Mouse (Mus musculus) neural tube, embryonic 12.5 days (tissue): Measurements from ENCODE around the gene Map3k14. TPM values are rescaled to one million over a fixed set of nuclear protein-coding genes. Genes with fewer than 3 reads are reported as not detected.
A peak's percentile ranks its signal among the peaks of the same experiment; 100 is the strongest.

Experiments used
- ATAC-seq: fragments of 200-750 bp; cut with Nextera tagmentation; 2 replicates; pipeline ENCODE4 v1.8.0; 2017; ENCODE audit warnings: low read depth, mild to moderate bottlenecking, moderate TSS enrichment, moderate library complexity; ENCODE audit not compliant: low FRiP score
- H3K27ac ChIP-seq: fragments of 300-500 bp; sonication (generic); 2 replicates; pipeline ENCODE4 v1.5.1; 2016
- H3K27me3 ChIP-seq: fragments of 300-500 bp; sonication (generic); replicated peaks from 2 replicates; pipeline ENCODE4 v1.6.1; 2016; ENCODE audit warnings: mild to moderate bottlenecking
- H3K36me3 ChIP-seq: fragments of 300-500 bp; sonication (generic); 2 replicates; pipeline ENCODE4 v1.6.1; 2016; ENCODE audit warnings: mild to moderate bottlenecking
- H3K4me1 ChIP-seq: fragments of 300-500 bp; sonication (generic); 2 replicates; pipeline ENCODE4 v1.6.1; 2016
- H3K4me2 ChIP-seq: fragments of 300-500 bp; sonication (generic); replicated peaks from 2 replicates; pipeline ENCODE4 v1.6.1; 2016; ENCODE audit warnings: mild to moderate bottlenecking
- H3K4me3 ChIP-seq: fragments of 300-500 bp; sonication (generic); 2 replicates; pipeline ENCODE4 v1.5.1; 2016
- H3K9ac ChIP-seq: fragments of 300-500 bp; sonication (generic); 2 replicates; pipeline ENCODE4 v1.6.1; 2016; ENCODE audit warnings: mild to moderate bottlenecking
- H3K9me3 ChIP-seq: fragments of 300-500 bp; sonication (generic); 2 replicates; pipeline ENCODE4 v1.6.1; 2016; ENCODE audit warnings: mild to moderate bottlenecking
- WGBS: fragments of 180-500 bp; shearing (Covaris S2); methylation state at CpG from one replicate; pipeline ENCODE4 v1.1.7; 2016; 5-methylcytosine and 5-hydroxymethylcytosine counted together
- polyA plus RNA-seq: library from polyadenylated mRNA; unstranded; fragments of >200 nt; fragmentation: Nextera tagmentation; extraction: Ambion mirVana; gene quantifications from 2 replicates; pipeline ENCODE4 v1.2.1, GENCODE M21; 2016

Gene Map3k14
- polyA plus RNA-seq, 1 experiment from 2014 or later: 3.9 TPM

DNA sequence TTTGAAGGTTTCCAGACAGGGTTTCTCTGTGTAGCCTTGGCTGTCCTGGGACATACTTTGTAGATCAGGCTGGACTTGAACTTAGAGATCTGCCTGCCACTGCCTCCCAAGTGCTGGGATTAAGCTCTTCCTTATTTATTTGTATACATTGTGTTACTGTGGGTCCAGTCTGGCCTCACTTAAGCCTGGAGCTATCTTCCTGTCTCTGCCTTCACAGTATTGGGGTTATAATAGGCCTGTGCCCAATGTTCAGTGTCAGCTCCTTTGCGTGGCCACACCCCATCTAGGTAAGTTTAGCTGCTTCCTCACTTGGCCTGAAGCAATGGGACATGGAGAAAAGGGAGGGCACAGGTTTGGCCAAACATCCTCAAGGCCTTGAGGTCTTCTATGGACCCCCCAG is 90.8 kb downstream of the Map3k14 start:
- no peaks in the 10 kb centered on the region for H3K36me3 ChIP-seq
- H3K9ac ChIP-seq: no peak overlapping the region
- peaks cover 30% of the 10 kb centered on the region for H3K27me3 ChIP-seq
- H3K4me1 ChIP-seq: no peaks in the 10 kb centered on the region
- no peak overlapping the region for H3K4me2 ChIP-seq
- no peaks in the 10 kb centered on the region for H3K9me3 ChIP-seq
- ATAC-seq: no peak
- H3K27ac ChIP-seq: no peak overlapping the region
- no peak overlapping the region for H3K4me3 ChIP-seq
- WGBS: 94% methylated on average over 1 of the region's 1 CpGs

GRCm38 (mm10) chr11:103175688-103176442 is 91.4 kb downstream of the Map3k14 start:
- Histone ChIP-seq H3K4me3 (no peak overlapping the region), H3K27me3 (peaks cover 36% of the 10 kb centered on the region), H3K4me2 (no peak overlapping the region), H3K27ac (no peak overlapping the region), H3K36me3 (no peaks in the 10 kb centered on the region), H3K9me3 (no peaks in the 10 kb centered on the region), H3K4me1 (peaks cover 6% of the 10 kb centered on the region; the same call in 1 of the 2 replicates), H3K9ac (no peak overlapping the region)
- ATAC-seq: no peak
- WGBS: 76% methylated on average over 14 of the region's 14 CpGs

GRCm38 (mm10) chr11:103174891-103175391 is 92.3 kb downstream of the Map3k14 start:
- ATAC-seq: no peak
- peaks cover 12% of the 10 kb centered on the region for H3K4me1 ChIP-seq
- H3K9me3 ChIP-seq: no peaks in the 10 kb centered on the region
- WGBS: 57% methylated on average over 8 of the region's 8 CpGs
- H3K9ac ChIP-seq: no peak overlapping the region
- no peak overlapping the region for H3K4me2 ChIP-seq
- no peak overlapping the region for H3K27ac ChIP-seq
- H3K4me3 ChIP-seq: no peak overlapping the region
- H3K36me3 ChIP-seq: no peaks in the 10 kb centered on the region
- peaks cover 39% of the 10 kb centered on the region for H3K27me3 ChIP-seq

- Histone ChIP-seq H3K27me3 (peaks cover 45% of the 10 kb centered on the region), H3K4me2 (no peak overlapping the region), H3K4me1 (peaks cover 12% of the 10 kb centered on the region), H3K9me3 (no peaks in the 10 kb centered on the region), H3K4me3 (no peak overlapping the region), H3K9ac (no peak overlapping the region), H3K27ac (no peak overlapping the region), H3K36me3 (no peaks in the 10 kb centered on the region)
- ATAC-seq: no peak
- WGBS: 86% methylated on average over 5 of the region's 5 CpGs
Measured at GRCm38 (mm10) chr11:103174411-103174832, 92.8 kb downstream of the Map3k14 start.

- ATAC-seq: no peak
- 94% methylated on average over 11 of the region's 11 CpGs for WGBS
Measured at GRCm38 (mm10) chr11:103173771-103174344, 93.4 kb downstream of the Map3k14 start.

GRCm38 (mm10) chr11:103173041-103173770 is 94.1 kb downstream of the Map3k14 start:
- Histone ChIP-seq H3K9me3 (no peaks in the 10 kb centered on the region), H3K36me3 (no peaks in the 10 kb centered on the region), H3K4me1 (peaks cover 12% of the 10 kb centered on the region), H3K4me2 (no peak overlapping the region), H3K9ac (no peak overlapping the region), H3K27ac (no peak overlapping the region), H3K4me3 (no peak overlapping the region), H3K27me3 (peaks cover 50% of the 10 kb centered on the region)
- WGBS: 84% methylated on average over 7 of the region's 7 CpGs
- ATAC-seq: no peak

More at GRCm38 (mm10) chr11:103173771-103174344, 93.4 kb downstream of the Map3k14 start:
- H3K9ac ChIP-seq: no peak overlapping the region
- no peak overlapping the region for H3K4me3 ChIP-seq
- H3K27me3 ChIP-seq: peaks cover 50% of the 10 kb centered on the region
- H3K4me2 ChIP-seq: no peak overlapping the region
- no peaks in the 10 kb centered on the region for H3K9me3 ChIP-seq
- peaks cover 12% of the 10 kb centered on the region for H3K4me1 ChIP-seq
- H3K36me3 ChIP-seq: no peaks in the 10 kb centered on the region
- H3K27ac ChIP-seq: no peak overlapping the region

DNA sequence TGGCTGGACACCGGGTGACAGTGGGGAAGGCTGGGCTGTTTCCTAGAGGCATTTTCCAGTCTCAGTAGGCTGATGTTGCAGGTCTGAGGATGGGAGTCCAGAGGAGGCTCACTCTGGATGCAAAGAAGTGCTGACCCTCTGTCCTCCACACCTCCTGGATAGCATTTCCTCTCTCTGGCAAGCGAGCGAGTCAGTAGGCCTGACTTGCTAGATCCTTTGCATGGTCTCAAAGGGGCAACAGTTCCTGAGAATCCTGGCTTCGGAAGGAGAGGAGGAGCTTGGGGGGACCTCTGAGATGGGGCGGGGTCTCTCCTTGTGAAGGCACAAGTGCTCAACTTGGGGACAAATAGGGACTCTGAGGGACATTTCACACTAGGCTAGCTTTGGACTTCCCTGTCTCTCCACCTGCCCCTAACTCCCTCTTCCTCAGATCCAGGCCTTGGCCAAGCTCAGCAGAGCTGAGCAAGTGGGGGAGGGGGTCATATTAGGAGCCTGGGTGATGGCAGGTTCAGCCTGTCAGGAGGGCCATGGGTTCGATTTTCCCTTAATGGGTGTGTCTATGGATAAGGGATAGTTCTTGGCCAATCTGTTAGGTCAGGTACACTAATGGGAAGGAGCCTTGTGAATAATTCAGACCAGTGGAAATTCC is 94.8 kb downstream of the Map3k14 start:
- Histone ChIP-seq H3K4me2 (no peak overlapping the region), H3K27me3 (peaks cover 50% of the 10 kb centered on the region), H3K36me3 (no peaks in the 10 kb centered on the region), H3K9me3 (no peaks in the 10 kb centered on the region), H3K4me3 (no peak overlapping the region), H3K9ac (no peak overlapping the region), H3K27ac (no peak overlapping the region), H3K4me1 (peaks cover 12% of the 10 kb centered on the region)
- no peak for ATAC-seq
- WGBS: 66% methylated on average over 6 of the region's 6 CpGs

DNA sequence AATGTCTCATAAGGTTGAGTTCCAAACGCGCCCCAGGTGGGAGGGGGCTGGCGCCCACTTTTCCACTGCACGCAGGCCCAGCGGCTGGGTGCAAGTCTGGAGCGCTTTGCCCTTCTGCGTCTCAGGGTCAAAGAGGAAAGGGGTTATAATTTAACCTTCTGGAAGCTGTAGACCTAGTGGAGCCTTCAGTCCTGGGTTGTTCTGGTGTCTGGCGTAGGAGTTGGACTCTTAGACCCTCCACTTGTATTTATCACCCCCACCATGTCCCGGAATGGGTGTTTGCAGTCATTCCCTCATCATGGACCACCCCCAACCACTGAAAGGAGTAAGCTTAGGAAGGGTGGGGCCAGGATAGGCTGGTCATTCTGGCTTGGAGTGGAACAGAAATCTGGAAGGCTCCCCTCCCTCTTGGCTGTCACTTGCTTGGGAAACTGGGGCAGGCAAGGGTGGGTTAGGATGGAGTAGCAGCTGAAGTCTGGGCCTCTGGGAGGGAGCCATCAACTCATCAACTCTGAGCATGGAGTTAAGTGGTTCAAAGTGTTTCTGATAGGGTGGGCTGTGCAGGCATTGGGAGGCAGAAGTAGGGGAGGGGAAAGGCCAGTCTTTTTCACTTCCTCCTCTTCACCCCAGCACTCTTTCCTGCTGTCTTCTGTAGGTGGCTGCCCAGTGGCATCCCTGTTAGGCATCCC is 95.4 kb downstream of the Map3k14 start:
- peak overlapping the region; percentile 93 for H3K4me2 ChIP-seq

DNA sequence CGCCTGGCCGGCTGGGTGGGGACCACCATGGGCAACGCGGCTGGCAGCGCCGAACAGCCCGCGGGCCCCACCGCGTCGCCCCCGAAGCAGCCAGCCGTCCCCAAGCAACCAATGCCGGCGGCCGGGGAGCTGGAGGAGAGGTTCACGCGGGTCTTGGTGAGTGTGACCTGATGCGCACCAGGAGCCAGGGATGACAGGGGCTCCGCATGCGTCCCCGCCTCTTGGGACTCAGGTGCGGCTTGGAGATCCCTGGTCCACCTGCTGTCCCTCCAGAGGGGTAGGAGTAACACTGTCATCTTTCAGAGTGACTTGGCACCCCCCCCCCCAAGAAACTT is 96.0 kb downstream of the Map3k14 start:
- Histone ChIP-seq H3K9ac (peak overlapping the region; percentile 65), H3K27me3 (peaks cover 50% of the 10 kb centered on the region), H3K27ac (no peak overlapping the region), H3K36me3 (no peaks in the 10 kb centered on the region), H3K4me3 (peak overlapping the region; percentile 59), H3K4me2 (peak overlapping the region; percentile 93), H3K9me3 (no peaks in the 10 kb centered on the region), H3K4me1 (peaks cover 12% of the 10 kb centered on the region)
- ATAC-seq: no peak
- WGBS: 4% methylated on average over 23 of the region's 23 CpGs

More for the DNA sequence above, 95.4 kb downstream of the Map3k14 start:
- Histone ChIP-seq H3K36me3 (no peaks in the 10 kb centered on the region), H3K9me3 (no peaks in the 10 kb centered on the region), H3K27ac (no peak overlapping the region), H3K9ac (no peak overlapping the region), H3K4me1 (peaks cover 12% of the 10 kb centered on the region), H3K27me3 (peaks cover 50% of the 10 kb centered on the region), H3K4me3 (peak overlapping the region; percentile 59)
- WGBS: 51% methylated on average over 9 of the region's 9 CpGs
- no peak for ATAC-seq

DNA sequence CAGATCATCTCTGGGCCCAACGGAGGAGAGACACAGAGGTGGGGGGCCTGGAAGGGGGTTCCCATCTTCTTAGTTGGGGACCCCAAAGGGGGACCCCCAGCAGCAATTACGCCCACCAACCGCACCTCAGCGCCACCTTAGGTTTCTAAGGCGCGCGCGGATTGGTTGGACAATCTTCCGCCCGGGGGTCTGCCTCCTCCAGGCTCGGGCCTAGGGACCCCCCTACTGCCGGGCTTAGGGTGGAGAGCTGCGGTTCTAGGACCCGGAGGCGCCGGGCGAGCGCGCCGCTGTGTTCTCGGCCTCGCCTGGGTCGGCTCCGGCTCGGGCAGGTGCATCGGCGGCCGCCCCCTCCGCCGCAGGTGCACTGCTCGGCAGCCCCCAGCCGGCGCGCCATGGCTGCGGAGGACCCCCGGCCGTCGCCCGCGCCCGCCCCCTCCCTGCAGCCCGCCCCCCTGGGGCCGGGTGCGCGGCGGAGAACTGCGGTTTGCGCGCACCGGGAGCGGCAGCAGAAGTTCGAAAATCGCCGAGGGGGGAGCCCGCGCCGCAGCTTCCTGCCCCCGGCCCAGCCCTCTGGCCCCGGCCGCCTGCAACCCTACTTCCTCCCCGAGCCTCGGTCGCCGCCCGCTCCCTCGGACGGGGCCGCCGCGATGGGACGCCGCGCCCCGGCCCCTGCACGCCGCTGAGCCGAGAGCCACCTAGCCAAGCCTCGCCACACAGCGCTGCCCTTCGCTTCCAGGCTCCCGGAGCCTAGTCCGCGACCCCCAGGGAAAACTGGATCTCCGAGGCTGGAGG is 96.6 kb downstream of the Map3k14 start, which contains the start of gene Fmnl1:
Fmnl1 (plus strand) TSS at position 614 of the 792 bp plus-strand sequence.
- Histone ChIP-seq H3K4me2 (peak within 1 kb of the TSS; percentile 93), H3K4me3 (peak within 1 kb of the TSS; percentile 59), H3K27me3 (peaks cover 50% of the 10 kb centered on the region), H3K4me1 (peaks cover 12% of the 10 kb centered on the region), H3K9ac (peak within 1 kb of the TSS; percentile 65), H3K36me3 (no peaks in the 10 kb centered on the region), H3K27ac (no peak within 1 kb of the TSS), H3K9me3 (0 out of 2 replicates have a peak, but pooled peaks cover 3% of the 10 kb centered on the region)
- 0 out of 2 replicates have a peak, but pooled peaks have one; percentile 48 for ATAC-seq
- 2% methylated on average over 75 of the region's 84 CpGs for WGBS

GRCm38 (mm10) chr11:103170111-103170493 is 97.2 kb downstream of the Map3k14 start:
- Histone ChIP-seq H3K27me3 (peaks cover 50% of the 10 kb centered on the region), H3K4me3 (peak overlapping the region; percentile 59; the same call in 1 of the 2 replicates), H3K9me3 (0 out of 2 replicates have a peak, but pooled peaks cover 3% of the 10 kb centered on the region), H3K9ac (no peak overlapping the region), H3K27ac (no peak overlapping the region), H3K4me2 (peak overlapping the region; percentile 93), H3K36me3 (no peaks in the 10 kb centered on the region), H3K4me1 (peaks cover 12% of the 10 kb centered on the region)
- WGBS: 55% methylated on average over 3 of the region's 3 CpGs
- ATAC-seq: no peak
